Mouse (Mus musculus) megakaryocyte, embryonic 14.5 days (primary cell): ENCODE data around the gene Spaca4.

Experiments used
- FLI1 ChIP-seq: IDR thresholded peaks from 2 replicates; pipeline ENCODE4 v1.6.1; 2012; ENCODE audit warnings: low read length, inconsistent platforms, mixed read lengths
- GATA1 ChIP-seq: IDR thresholded peaks from 3 replicates; pipeline ENCODE4 v1.6.1; 2012; ENCODE audit warnings: mixed read lengths, low read length, inconsistent platforms, borderline replicate concordance

GRCm38 (mm10) chr7:45677627-45678295 lies 47.9 kb downstream of the Spaca4 start:
- TF ChIP-seq GATA1 (no peak), FLI1 (no peak)
